ENCODE assay signal across 32 mouse cellular contexts in genomic region chr11:82867956-82868355, GRCm38 (mm10). TPM values are rescaled to one million over a fixed set of nuclear protein-coding genes. Genes with fewer than 3 reads are reported as not detected.
DNase-seq lines count a peak whose midpoint lies in the region; ATAC-seq and TF ChIP-seq lines count a peak whose summit lies in the region.
"Had no signal": no experiment of that assay in that cellular context is flagged by ENCODE, and none has a peak within 500 bp of the region (broad histone marks: within the 10 kb centered on the region; RNA-seq: fewer than 3 reads in every experiment).

No protein-coding gene starts in this region.

- peaks cover 15% of the 10 kb centered on the region for H3K4me1 ChIP-seq in heart, embryonic 13.5 days
- no peaks in the 10 kb centered on the region for H3K4me1 ChIP-seq in heart, adult 2 months (ENCODE audit: control insufficient read depth, insufficient read depth, low read length)
- peaks cover 2 to 10% of the 10 kb centered on the region in 2 experiments; a peak in 1 of 4 replicates for H3K4me1 ChIP-seq in CH12.LX (ENCODE audit: control insufficient read depth in 1 of 2, insufficient read depth in 2 of 2)
- H3K4me1 ChIP-seq in liver, embryonic 12.5 days = peaks cover 68% of the 10 kb centered on the region
- H3K4me1 ChIP-seq in liver, postnatal 0 days (ENCODE audit: insufficient read depth) = peaks cover 24% of the 10 kb centered on the region

- 55% methylated on average over 5 of the region's 5 CpGs for WGBS in heart, embryonic 13.5 days
- WGBS in heart, adult 2 months = 58% methylated on average over 5 of the region's 5 CpGs
- WGBS in liver, embryonic 12.5 days (ENCODE audit: insufficient replicate concordance) = 39% methylated on average over 5 of the region's 5 CpGs
- WGBS in liver, postnatal 0 days (ENCODE audit: insufficient replicate concordance) = 35% methylated on average over 5 of the region's 5 CpGs

- dilution Hi-C loops in CH12.LX (cut with MboI; ENCODE audit: extremely low pct_ligation_motif_present, extremely low pct_unique_long_range_greater_than_20kb, low sequenced_read_pairs) = no loop called here

- H3K27ac ChIP-seq in heart, embryonic 13.5 days (replicated peaks) = no peak overlapping the region
- no peak overlapping the region for H3K27ac ChIP-seq in heart, adult 2 months
- peak overlapping the region; percentile 6; the same call in 1 of the 2 replicates for H3K27ac ChIP-seq in CH12.LX (ENCODE audit: insufficient read depth, low read depth)
- H3K27ac ChIP-seq in liver, embryonic 12.5 days = peak overlapping the region; percentile 64
- H3K27ac ChIP-seq in liver, postnatal 0 days (ENCODE audit: low read depth) = no peak overlapping the region
- H3K27ac ChIP-seq: forebrain, embryonic 10.5 days; forebrain, embryonic 15.5 days; hindbrain, embryonic 10.5 days; neural tube, embryonic 15.5 days had no signal

- 0 out of 2 replicates have a peak overlapping the region, but pooled peaks have one; percentile 5 for H3K4me2 ChIP-seq in heart, embryonic 13.5 days
- H3K4me2 ChIP-seq in CH12.LX (ENCODE audit: insufficient read depth, low read depth, poor library complexity, severe bottlenecking) = peak overlapping the region; percentile 97
- peak overlapping the region; percentile 62 for H3K4me2 ChIP-seq in liver, embryonic 12.5 days
- H3K4me2 ChIP-seq in liver, postnatal 0 days (ENCODE audit: low read depth, low read length) = peak overlapping the region; percentile 70
- H3K4me2 ChIP-seq: forebrain, embryonic 15.5 days; lung, embryonic 14.5 days; neural tube, embryonic 15.5 days had no signal

- no peaks in the 10 kb centered on the region for H3K36me3 ChIP-seq in heart, embryonic 13.5 days
- H3K36me3 ChIP-seq in heart, adult 2 months (ENCODE audit: control insufficient read depth, insufficient read depth, low read length) = no peaks in the 10 kb centered on the region; the same call in 1 of the 2 replicates
- peaks cover 0 to 2% of the 10 kb centered on the region in 2 experiments for H3K36me3 ChIP-seq in CH12.LX (replicated peaks in 1 of 2; ENCODE audit: control insufficient read depth in 1 of 2, insufficient read depth in 1 of 2, low read length in 1 of 2)
- H3K36me3 ChIP-seq in liver, embryonic 12.5 days = peaks cover 11% of the 10 kb centered on the region
- no peaks in the 10 kb centered on the region for H3K36me3 ChIP-seq in liver, postnatal 0 days (replicated peaks; ENCODE audit: insufficient read depth, low read length)
- H3K36me3 ChIP-seq: forebrain, embryonic 10.5 days; forebrain, embryonic 15.5 days; hindbrain, embryonic 10.5 days; neural tube, embryonic 15.5 days had no signal

- H3K79me2 ChIP-seq in heart, adult 2 months (replicated peaks; ENCODE audit: control insufficient read depth, insufficient read depth, low read length) = no peaks in the 10 kb centered on the region
- peaks cover 30% of the 10 kb centered on the region for H3K79me2 ChIP-seq in CH12.LX (replicated peaks; ENCODE audit: control insufficient read depth, extremely low read depth, insufficient read depth, poor library complexity, severe bottlenecking)

- TF ChIP-seq EP300 in heart, adult 2 months (IDR thresholded peaks at IDR 0.05; ENCODE audit: insufficient read depth, low read depth, low read length) = no peak
- no peak for TF ChIP-seq EP300 in CH12.LX (IDR thresholded peaks at IDR 0.05; ENCODE audit: low read length)
- TF ChIP-seq EP300 in liver, postnatal 0 days (IDR thresholded peaks at IDR 0.05; ENCODE audit: low read depth) = no peak

- intact Hi-C loops in heart, adult 2 months (cut with DNase I) = no loop called here

- H3K27me3 ChIP-seq in heart, embryonic 13.5 days (replicated peaks) = no peaks in the 10 kb centered on the region
- no peaks in the 10 kb centered on the region for H3K27me3 ChIP-seq in heart, adult 2 months (ENCODE audit: control insufficient read depth, insufficient read depth, low read length)
- no peaks in the 10 kb centered on the region for H3K27me3 ChIP-seq in CH12.LX (replicated peaks)
- H3K27me3 ChIP-seq in liver, embryonic 12.5 days (replicated peaks) = no peaks in the 10 kb centered on the region
- H3K27me3 ChIP-seq in liver, postnatal 0 days (ENCODE audit: insufficient read depth, low read length) = no peaks in the 10 kb centered on the region
- H3K27me3 ChIP-seq: forebrain, embryonic 15.5 days; neural tube, embryonic 15.5 days had no signal

- H3K9me3 ChIP-seq in heart, embryonic 13.5 days = no peaks in the 10 kb centered on the region
- H3K9me3 ChIP-seq in CH12.LX (replicated peaks; ENCODE audit: low read length) = peaks cover 15% of the 10 kb centered on the region
- no peaks in the 10 kb centered on the region for H3K9me3 ChIP-seq in liver, embryonic 12.5 days (replicated peaks)
- no peaks in the 10 kb centered on the region for H3K9me3 ChIP-seq in liver, postnatal 0 days (ENCODE audit: low read length)
- H3K9me3 ChIP-seq: forebrain, embryonic 10.5 days; forebrain, embryonic 15.5 days; hindbrain, embryonic 10.5 days; neural tube, embryonic 15.5 days had no signal

- no peak overlapping the region for H3K4me3 ChIP-seq in heart, embryonic 13.5 days
- H3K4me3 ChIP-seq in heart, adult 2 months = no peak overlapping the region
- no peak overlapping the region for H3K4me3 ChIP-seq in CH12.LX (replicated peaks in 1 of 3; ENCODE audit: low read depth in 2 of 3, low read length in 2 of 3, poor library complexity in 1 of 3)
- peak overlapping the region; percentile 22 for H3K4me3 ChIP-seq in liver, embryonic 12.5 days
- H3K4me3 ChIP-seq in liver, postnatal 0 days (ENCODE audit: low read depth, low read length) = 0 out of 2 replicates have a peak overlapping the region, but pooled peaks have one; percentile 3
- H3K4me3 ChIP-seq: forebrain, embryonic 10.5 days; forebrain, embryonic 15.5 days; hindbrain, embryonic 10.5 days; layer of hippocampus, adult 2 months; neural tube, embryonic 15.5 days had no signal

- H3K9ac ChIP-seq in heart, embryonic 13.5 days = no peak overlapping the region
- no peak overlapping the region for H3K9ac ChIP-seq in heart, adult 2 months (ENCODE audit: low read depth, low read length)
- peak overlapping the region; percentile 17; the same call in 1 of the 2 replicates for H3K9ac ChIP-seq in CH12.LX (ENCODE audit: insufficient read depth, low read depth)
- H3K9ac ChIP-seq in liver, embryonic 12.5 days = peak overlapping the region; percentile 49
- H3K9ac ChIP-seq in liver, postnatal 0 days (replicated peaks) = no peak overlapping the region
- H3K9ac ChIP-seq: forebrain, embryonic 15.5 days; lung, embryonic 14.5 days; neural tube, embryonic 15.5 days had no signal

- no peak for TF ChIP-seq CTCF in heart, adult 2 months (IDR thresholded peaks at IDR 0.05)
- no peak for TF ChIP-seq CTCF in CH12.LX (conservative IDR thresholded peaks at IDR 0.05 in 1 of 2, IDR thresholded peaks at IDR 0.05 in 1 of 2; ENCODE audit: low read depth in 2 of 2, low read length in 2 of 2)
- no peak for TF ChIP-seq CTCF in liver, postnatal 0 days (IDR thresholded peaks at IDR 0.05; ENCODE audit: low read depth)

- no peak for TF ChIP-seq POLR2A in heart, adult 2 months (IDR thresholded peaks at IDR 0.05; ENCODE audit: insufficient read depth, low read depth, low read length)
- no peak for TF ChIP-seq POLR2A in CH12.LX (IDR thresholded peaks at IDR 0.05; ENCODE audit: low read depth, low read length)

- DNase-seq in heart, adult 2 months = no peak
- DNase-seq in CH12.LX (ENCODE audit: extremely low read depth) = no peak
- DNase-seq in liver, postnatal 0 days = no peak
- DNase-seq in natural killer cell, adult 2 months (ENCODE audit: low spot score in 2 of 2) = no peak
- DNase-seq: adrenal gland, postnatal 10 days; cerebellum, adult 8-10 months; cerebellum, postnatal 25 days; gastrocnemius, postnatal 25 days; heart, adult 11 months; heart, postnatal 14 days; kidney, adult 18-20 months; kidney, postnatal 36 days; left cerebral cortex, postnatal 4 days; lung, embryonic 14.5 days; lung, postnatal 14 days; midbrain, embryonic 14.5 days; thymus, adult 2 months had no signal

- TF ChIP-seq RAD21 in CH12.LX (IDR thresholded peaks at IDR 0.05; ENCODE audit: low read depth, low read length) = no peak

- ATAC-seq in heart, embryonic 13.5 days (ENCODE audit: extremely low read depth, insufficient number of reproducible peaks, low FRiP score, low TSS enrichment) = no peak
- no peak for ATAC-seq in liver, embryonic 12.5 days
- no peak for ATAC-seq in liver, postnatal 0 days
- ATAC-seq in activated CD4-positive, CD25-positive, alpha-beta regulatory T cell, adult 4 months = no peak
- ATAC-seq: forebrain, embryonic 15.5 days; hindbrain, embryonic 16.5 days had no signal

- in situ Hi-C loops in CH12.LX (cut with MboI; ENCODE audit: low pct_ligation_motif_present, low pct_unique_long_range_greater_than_20kb, low sequenced_read_pairs) = no loop called here

RNA-seq across cellular contexts. Expression of gene Rffl, which starts 3.1 kb away (rescaled TPM):
- polyA plus RNA-seq in heart, embryonic 13.5 days (2015; fragmentation: Nextera tagmentation; extraction: Ambion mirVana) = 4.7 and 5.3 TPM in 2 replicates
- total RNA-seq in heart, adult 2 months (2021) = 1 to 10 TPM; 4.0 to 4.3 TPM
- 4.6 and 5.9 TPM in 2 replicates for polyA plus RNA-seq in heart, adult 2 months (2012; rRNA removed)
- total RNA-seq in CH12.LX (2012; rRNA removed) (14.8 and 16.5 TPM in 2 replicates), CH12.LX (2014; rRNA removed) (1.2 and 1.5 TPM in 2 replicates)
- polyA plus RNA-seq in CH12.LX (2012; ENCODE audit: insufficient read length, low read depth) = 3.0 TPM in 2 replicates
- 28.1 and 28.8 TPM in 2 replicates for polyA plus RNA-seq in liver, embryonic 12.5 days (2016; fragmentation: Nextera tagmentation; extraction: Ambion mirVana)
- polyA plus RNA-seq in liver, postnatal 0 days (2015; fragmentation: Nextera tagmentation; extraction: Ambion mirVana) = 10.1 and 11.3 TPM in 2 replicates
- polyA plus RNA-seq in activated CD4-positive, CD25-positive, alpha-beta regulatory T cell, adult 4 months (2017; shearing (Covaris generic)) = 1 to 10 TPM; 7.9 to 9.4 TPM

RNA-seq across cellular contexts. Expression of gene Rad51d, which starts 22.5 kb away (rescaled TPM):
- polyA plus RNA-seq in heart, embryonic 13.5 days (2015; fragmentation: Nextera tagmentation; extraction: Ambion mirVana) = 12.2 and 12.4 TPM in 2 replicates
- 1 to 10 TPM; 8.5 to 9.5 TPM for total RNA-seq in heart, adult 2 months (2021)
- polyA plus RNA-seq in heart, adult 2 months (2012; rRNA removed) = 8.6 and 10.1 TPM in 2 replicates
- total RNA-seq in CH12.LX (2012; rRNA removed) (27.2 and 35.5 TPM in 2 replicates), CH12.LX (2014; rRNA removed) (15.0 and 15.7 TPM in 2 replicates)
- 27.6 and 33.3 TPM in 2 replicates for polyA plus RNA-seq in CH12.LX (2012; ENCODE audit: insufficient read length, low read depth)
- polyA plus RNA-seq in liver, embryonic 12.5 days (2016; fragmentation: Nextera tagmentation; extraction: Ambion mirVana) = 8.6 and 10.0 TPM in 2 replicates
- polyA plus RNA-seq in liver, postnatal 0 days (2015; fragmentation: Nextera tagmentation; extraction: Ambion mirVana) = 3.4 and 4.4 TPM in 2 replicates
- polyA plus RNA-seq in activated CD4-positive, CD25-positive, alpha-beta regulatory T cell, adult 4 months (2017; shearing (Covaris generic)) = 10 to 100 TPM; 21.4 to 28.1 TPM

RNA-seq across cellular contexts. Expression of gene Fndc8, which starts 24.0 kb away (rescaled TPM):
- polyA plus RNA-seq in heart, embryonic 13.5 days (2015; fragmentation: Nextera tagmentation; extraction: Ambion mirVana) = 0.07 and 0.22 TPM in 2 replicates
- not detected for total RNA-seq in heart, adult 2 months (2021)
- polyA plus RNA-seq in heart, adult 2 months (2012; rRNA removed) = 0.06 TPM in 1 of 2 replicates, not detected in the other
- total RNA-seq in CH12.LX (2012; rRNA removed) (0.08 TPM in 1 of 2 replicates, not detected in the other), CH12.LX (2014; rRNA removed) (not detected in 2 replicates)
- 0.22 and 0.36 TPM in 2 replicates for polyA plus RNA-seq in CH12.LX (2012; ENCODE audit: insufficient read length, low read depth)
- polyA plus RNA-seq in liver, embryonic 12.5 days (2016; fragmentation: Nextera tagmentation; extraction: Ambion mirVana) = 0.08 and 0.19 TPM in 2 replicates
- polyA plus RNA-seq in liver, postnatal 0 days (2015; fragmentation: Nextera tagmentation; extraction: Ambion mirVana) = 0.28 and 0.30 TPM in 2 replicates
- under 1 TPM in 1 of 2 experiments, not detected in 1; 0.25 TPM for polyA plus RNA-seq in activated CD4-positive, CD25-positive, alpha-beta regulatory T cell, adult 4 months (2017; shearing (Covaris generic))
- total RNA-seq: gastrocnemius, adult 18-20 months; gastrocnemius, postnatal 25 days; heart, postnatal 14 days; layer of hippocampus, adult 2 months; layer of hippocampus, postnatal 14 days; left cerebral cortex, adult 8-10 months; left cerebral cortex, postnatal 4 days; megakaryocyte progenitor cell, adult 5-6 weeks; monocyte, adult 5-6 weeks had no signal
- polyA plus RNA-seq: frontal cortex, adult 2 months; lung, embryonic 14.5 days had no signal

RNA-seq across cellular contexts. Expression of gene Nle1, which starts 40.3 kb away (rescaled TPM):
- polyA plus RNA-seq in heart, embryonic 13.5 days (2015; fragmentation: Nextera tagmentation; extraction: Ambion mirVana) = 20.9 and 21.2 TPM in 2 replicates
- 10 to 100 TPM in 1 of 2 experiments, 1 to 10 TPM in 1; 8.4 to 11.4 TPM for total RNA-seq in heart, adult 2 months (2021)
- polyA plus RNA-seq in heart, adult 2 months (2012; rRNA removed) = 17.7 and 24.0 TPM in 2 replicates
- total RNA-seq in CH12.LX (2012; rRNA removed) = 69.1 and 80.0 TPM in 2 replicates
- 54.4 and 54.9 TPM in 2 replicates for total RNA-seq in CH12.LX (2014; rRNA removed)
- polyA plus RNA-seq in CH12.LX (2012; ENCODE audit: insufficient read length, low read depth) = 107 and 135 TPM in 2 replicates
- polyA plus RNA-seq in liver, embryonic 12.5 days (2016; fragmentation: Nextera tagmentation; extraction: Ambion mirVana) = 30.6 and 30.7 TPM in 2 replicates
- 9.1 and 9.2 TPM in 2 replicates for polyA plus RNA-seq in liver, postnatal 0 days (2015; fragmentation: Nextera tagmentation; extraction: Ambion mirVana)
- polyA plus RNA-seq in activated CD4-positive, CD25-positive, alpha-beta regulatory T cell, adult 4 months (2017; shearing (Covaris generic)) = 10 to 100 TPM; 34.6 to 37.7 TPM

RNA-seq across cellular contexts. Expression of gene Unc45b, which starts 42.4 kb away (rescaled TPM):
- polyA plus RNA-seq in heart, embryonic 13.5 days (2015; fragmentation: Nextera tagmentation; extraction: Ambion mirVana) = 157 and 170 TPM in 2 replicates
- total RNA-seq in heart, adult 2 months (2021) = 100 to 1,000 TPM; 167 to 190 TPM
- polyA plus RNA-seq in heart, adult 2 months (2012; rRNA removed) = 107 and 159 TPM in 2 replicates
- total RNA-seq in CH12.LX (2012; rRNA removed) (0.08 TPM in 1 of 2 replicates, not detected in the other), CH12.LX (2014; rRNA removed) (0.08 TPM in 1 of 2 replicates, not detected in the other)
- polyA plus RNA-seq in CH12.LX (2012; ENCODE audit: insufficient read length, low read depth) = 0.19 and 0.26 TPM in 2 replicates
- polyA plus RNA-seq in liver, embryonic 12.5 days (2016; fragmentation: Nextera tagmentation; extraction: Ambion mirVana) = 1.1 and 1.4 TPM in 2 replicates
- 1.6 TPM in 2 replicates for polyA plus RNA-seq in liver, postnatal 0 days (2015; fragmentation: Nextera tagmentation; extraction: Ambion mirVana)
- polyA plus RNA-seq in activated CD4-positive, CD25-positive, alpha-beta regulatory T cell, adult 4 months (2017; shearing (Covaris generic)) = not detected
- total RNA-seq: monocyte, adult 5-6 weeks had no signal

Comparison
In these comparisons a context has a peak if more than half of its experiments do, and no peak if none do; other contexts are left out.
1. H3K27ac ChIP-seq: peak in CH12.LX (single experiment) and liver, embryonic 12.5 days (single experiment); none in heart, embryonic 13.5 days (single experiment), heart, adult 2 months (single experiment) and liver, postnatal 0 days (single experiment).
2. H3K9ac ChIP-seq: peak in CH12.LX (single experiment) and liver, embryonic 12.5 days (single experiment); none in heart, embryonic 13.5 days (single experiment), heart, adult 2 months (single experiment) and liver, postnatal 0 days (single experiment).
3. H3K4me2 ChIP-seq: peak in every context shown above with its lines; median percentile 97 in CH12.LX; 70 in liver, postnatal 0 days; 62 in liver, embryonic 12.5 days; 5 in heart, embryonic 13.5 days.
4. H3K4me3 ChIP-seq: peak in liver, embryonic 12.5 days (single experiment) and liver, postnatal 0 days (single experiment); none in heart, embryonic 13.5 days (single experiment), heart, adult 2 months (single experiment) and CH12.LX (0 of 3).